Mouse (Mus musculus) cerebellum, postnatal 14 days (tissue): ENCODE results near the gene Frmd4a.
A peak's percentile ranks its signal among the peaks of the same experiment; 100 is the strongest.

Experiments used
- DNase-seq, 2 experiments: peaks; one replicate each; pipeline ENCODE4 v3.0.0; 2021; ENCODE audit warnings: mixed read lengths in 2 of 2

Frmd4a gene

DNA sequence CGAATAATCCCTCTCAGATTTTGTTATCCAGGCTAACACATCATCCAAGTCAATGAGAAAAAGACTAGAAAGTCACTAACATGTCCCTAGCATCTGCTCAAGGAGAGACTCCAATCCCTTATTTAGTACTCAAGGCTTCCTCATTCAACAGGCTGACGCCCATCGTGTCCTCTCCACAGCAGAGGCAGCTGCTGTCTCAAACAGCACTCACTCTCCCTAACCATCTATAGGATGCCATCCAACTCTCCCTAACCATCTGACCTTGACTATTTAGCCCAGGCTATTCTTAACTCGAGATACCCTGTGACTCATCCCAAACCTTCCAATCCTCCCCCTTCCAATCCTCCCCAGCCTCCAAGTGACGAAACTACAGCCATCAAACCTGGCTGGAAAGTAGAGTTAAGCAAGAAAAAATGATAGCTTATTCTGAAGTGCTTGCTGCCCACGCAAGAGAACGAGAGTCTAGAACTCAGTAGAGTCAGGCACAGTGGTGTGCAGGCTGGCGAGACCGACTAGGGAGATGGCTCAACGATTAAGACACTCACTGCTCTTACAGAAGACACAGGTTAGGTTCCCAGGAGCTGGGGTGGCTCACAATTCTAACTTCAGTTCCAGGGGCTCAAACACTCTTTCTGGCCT lies 612.8 kb downstream of the Frmd4a start:
- DNase-seq, result no peak

DNA sequence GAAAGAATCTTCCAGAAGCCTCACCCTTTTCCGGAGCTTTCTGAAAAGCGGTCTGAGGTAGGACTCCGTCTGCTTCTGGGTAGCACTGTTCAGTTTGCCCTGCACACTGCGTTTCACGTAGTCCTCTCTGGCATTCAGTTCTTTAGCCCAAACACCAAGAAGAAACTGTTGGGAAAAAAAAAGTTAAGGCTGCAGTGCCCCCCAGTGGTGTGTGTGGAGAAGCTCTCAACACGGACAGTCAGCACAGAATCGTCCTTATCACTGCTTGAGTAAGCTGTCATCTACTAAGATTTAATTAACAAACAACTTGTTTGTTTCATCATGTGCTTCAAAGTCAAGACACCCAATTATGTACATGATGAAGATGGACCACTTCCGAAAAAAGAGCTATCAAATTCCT lies 618.3 kb downstream of the Frmd4a start:
- peak; percentile 43 to 53 for DNase-seq

DNA sequence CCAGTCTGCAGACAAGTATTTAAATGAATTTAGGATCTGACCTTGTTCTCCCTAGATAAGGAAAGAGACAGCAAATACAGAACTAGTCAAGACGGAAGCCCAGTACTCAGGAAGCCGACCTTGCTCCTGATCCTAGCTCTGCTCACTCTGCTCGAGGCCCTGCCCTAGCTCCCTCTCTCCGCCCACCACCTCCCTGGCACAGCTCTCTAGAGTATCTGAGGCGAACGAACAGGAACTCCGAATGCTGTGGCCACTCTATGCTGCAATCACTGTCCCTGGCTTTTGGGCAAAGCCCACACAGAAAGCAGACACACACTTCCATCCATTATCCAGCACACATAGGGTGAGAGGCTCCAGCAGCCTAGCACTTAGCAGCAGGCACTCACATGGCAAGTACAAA lies 619.1 kb downstream of the Frmd4a start:
- DNase-seq, result no peak

DNA sequence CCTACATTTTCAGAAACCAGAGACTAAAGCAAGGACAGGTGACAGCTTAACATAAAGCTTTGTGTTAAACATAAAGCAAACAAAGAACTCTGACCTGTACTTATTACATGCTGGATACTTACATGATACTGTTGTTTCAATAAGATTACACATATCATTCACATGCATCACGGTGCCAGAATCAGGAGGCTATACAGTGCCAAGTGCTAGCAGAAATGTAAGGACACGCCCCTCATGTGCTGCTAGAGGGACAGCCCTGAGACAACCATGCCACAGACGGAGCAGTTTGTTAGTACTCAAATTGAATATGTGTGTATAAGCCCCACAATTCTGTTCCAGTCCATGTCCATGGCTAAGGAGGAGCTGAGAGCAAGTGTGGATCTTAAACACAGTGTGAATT lies 620.7 kb downstream of the Frmd4a start:
- DNase-seq, result no peak

DNA sequence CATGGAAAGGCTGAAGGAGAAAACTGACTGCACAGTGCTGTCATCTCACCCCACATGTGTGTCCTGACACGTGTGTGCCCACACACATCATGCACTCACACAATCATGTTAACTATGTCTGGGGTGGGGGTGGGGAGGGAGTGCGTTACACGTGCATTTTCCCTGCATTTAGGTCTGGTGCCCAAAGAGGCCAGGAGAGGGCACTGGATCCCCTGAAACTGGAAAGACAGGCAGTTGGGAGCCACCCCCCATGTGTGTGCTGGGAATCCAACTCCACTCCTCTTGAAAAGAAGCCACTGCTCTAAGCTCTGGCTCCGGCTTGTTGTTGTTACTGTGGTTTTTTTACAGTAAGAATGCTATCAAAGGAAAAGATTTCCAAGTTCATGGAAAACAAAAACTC lies 627.5 kb downstream of the Frmd4a start:
- DNase-seq, result no peak

DNA sequence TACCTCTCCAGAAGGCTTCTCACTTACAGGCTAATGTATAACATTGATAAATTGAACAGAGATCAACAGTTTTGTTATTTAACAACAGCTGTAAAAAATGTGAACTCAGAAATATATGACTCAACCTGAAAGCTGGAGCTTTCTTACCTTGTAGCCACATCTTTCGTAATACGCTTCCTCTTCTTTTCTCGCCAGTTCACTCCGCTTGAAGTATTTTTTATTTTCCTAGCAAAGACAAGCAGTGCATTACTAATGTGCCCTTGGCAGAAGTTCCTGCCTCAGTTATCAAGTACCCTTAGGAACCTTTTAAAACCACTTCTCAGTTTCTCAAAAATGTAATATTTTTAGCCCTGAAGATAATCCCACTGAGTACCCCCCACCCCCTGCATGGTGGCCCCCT lies 630.6 kb downstream of the Frmd4a start:
- DNase-seq, result no peak

DNA sequence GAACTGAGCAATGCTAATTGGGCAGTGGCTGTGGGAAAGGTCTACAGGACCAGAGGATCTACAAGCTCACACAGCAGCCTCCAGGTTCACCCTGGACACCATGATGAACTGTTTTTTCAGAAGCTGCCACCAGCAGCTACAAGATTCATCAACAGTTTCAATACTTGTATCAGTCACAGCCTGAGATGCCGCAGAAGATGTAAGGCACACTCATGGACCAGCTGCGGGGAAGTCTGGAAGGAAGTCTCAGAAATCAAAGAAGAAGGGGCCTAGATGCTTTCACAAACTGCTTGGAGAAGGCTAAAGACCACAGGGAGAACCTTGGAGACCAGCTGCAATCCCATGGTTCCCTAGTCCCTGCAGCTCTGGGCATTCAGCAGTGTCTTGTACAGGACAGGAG lies 632.1 kb downstream of the Frmd4a start:
- no peak for DNase-seq

DNA sequence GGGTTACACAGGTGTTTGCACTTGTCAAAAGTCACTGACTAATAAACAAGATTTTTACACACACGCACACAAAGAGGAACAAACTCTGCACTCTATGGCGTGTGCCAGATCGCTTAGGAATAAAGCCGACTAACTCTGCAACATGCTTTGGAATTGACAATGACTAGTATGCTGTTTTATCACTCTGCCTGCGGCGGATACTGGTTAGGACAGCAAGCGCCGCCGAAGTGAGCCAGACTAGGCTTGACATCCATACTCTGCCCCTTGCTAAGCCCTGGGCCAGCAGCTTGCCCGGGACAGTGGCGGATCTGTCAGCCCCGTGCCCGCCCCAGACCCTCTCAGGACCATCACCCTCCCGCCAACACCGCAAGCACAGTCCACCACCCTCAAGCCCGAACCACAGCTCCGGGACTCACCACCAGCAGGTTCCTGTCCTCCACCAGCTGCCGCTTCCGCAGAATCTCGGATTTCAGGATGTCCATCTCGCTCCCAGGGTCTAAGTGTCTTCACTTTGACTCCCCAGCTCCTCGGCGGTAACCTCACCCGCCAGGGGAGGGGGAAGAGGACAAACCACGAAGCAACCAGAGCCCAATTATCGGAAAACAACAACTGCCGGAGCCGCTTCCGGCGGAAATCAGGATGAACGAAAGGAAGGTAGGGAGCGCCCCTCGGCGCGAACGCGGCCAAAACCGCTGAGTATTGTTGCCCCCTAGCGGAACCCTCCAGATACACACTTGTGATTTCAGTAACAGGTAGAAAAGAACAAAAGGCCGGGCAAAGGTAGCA lies 634.2 kb downstream of the Frmd4a start, which contains the start of gene Prpf18:
TSS of gene Prpf18 (minus strand) at position 614 of the 786 bp plus-strand sequence.
- peak; percentile 94 to 95 for DNase-seq

DNA sequence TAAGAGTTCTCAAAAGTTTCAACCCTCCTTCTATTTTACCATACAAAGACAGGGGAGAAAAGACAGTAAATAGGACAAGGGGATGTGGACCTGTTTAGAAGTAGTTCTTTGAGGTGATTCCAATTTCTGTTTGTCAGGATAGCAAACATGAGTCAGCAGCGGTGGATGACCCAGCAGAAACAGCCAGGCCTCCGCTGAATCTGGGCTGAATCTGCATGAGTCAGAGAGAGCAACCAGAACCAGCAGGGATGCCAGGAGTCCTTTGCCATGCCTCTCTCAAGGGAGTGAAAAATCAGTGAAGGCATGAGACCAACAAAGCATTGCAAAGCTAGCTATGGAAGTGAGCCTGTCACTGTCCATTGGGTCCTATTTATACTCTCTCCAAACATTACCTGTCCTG lies 643.2 kb downstream of the Frmd4a start:
- DNase-seq, result no peak
